Mouse (Mus musculus): Measurements from ENCODE around the gene Arvcf. TPM values are rescaled to one million over a fixed set of nuclear protein-coding genes. Genes with fewer than 3 reads are reported as not detected.

The Arvcf gene
- polyA plus RNA-seq, 1 experiment, result 11.6 TPM

- no peak for DNase-seq (ENCODE audit: low read depth, low spot score)
- WGBS, result 71% methylated on average over 5 of the region's 5 CpGs
Observed at GRCm38 (mm10) chr16:18351313-18352055, 3.5 kb downstream of the Arvcf start.

DNA sequence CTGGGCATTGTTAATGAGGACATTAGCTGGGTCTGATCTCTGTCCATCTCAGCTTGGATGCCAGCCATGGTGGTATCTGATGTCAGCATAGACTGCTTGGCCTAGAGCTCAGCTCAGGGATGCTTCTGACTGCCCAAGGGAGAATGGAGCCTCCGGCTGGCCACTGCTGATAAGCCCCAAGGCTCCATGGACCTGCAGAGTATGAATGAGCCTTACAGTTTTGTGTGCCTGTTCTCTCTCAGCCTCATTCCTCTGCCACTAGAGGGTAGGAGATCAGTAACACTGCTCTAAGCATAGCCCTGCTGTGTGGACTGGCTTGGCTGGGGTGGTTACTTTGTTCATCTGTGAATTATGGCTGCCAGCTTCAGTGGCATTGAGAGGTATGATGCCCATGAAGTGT is 5.1 kb downstream of the Arvcf start:
- 82% methylated on average over 1 of the region's 1 CpGs for WGBS
- DNase-seq (ENCODE audit: low read depth, low spot score), result no peak

- no peak for DNase-seq (ENCODE audit: low read depth, low spot score)
- 80% methylated on average over 1 of the region's 1 CpGs for WGBS
Observed at GRCm38 (mm10) chr16:18356961-18357360, 9.0 kb downstream of the Arvcf start.

DNA sequence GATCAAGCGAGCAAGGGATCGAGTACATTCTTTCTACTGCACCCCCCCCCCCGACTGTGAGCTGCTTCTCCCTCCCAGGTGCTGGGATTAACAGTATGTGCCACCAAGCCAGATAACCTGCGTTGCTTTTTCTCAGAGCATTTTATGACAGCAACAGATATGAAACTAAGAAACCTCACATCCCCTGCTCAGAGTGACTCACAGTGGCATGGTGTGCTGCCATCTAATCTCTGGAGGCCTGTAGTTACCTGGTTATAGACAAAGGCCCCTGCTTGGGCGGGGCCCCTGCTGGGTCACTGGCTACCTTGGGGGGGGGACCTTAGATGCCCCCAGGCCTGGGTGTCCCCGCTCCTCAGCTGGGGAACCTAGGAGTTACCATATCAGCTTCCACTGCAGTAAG is 10.0 kb downstream of the Arvcf start:
- DNase-seq (ENCODE audit: low read depth, low spot score), result no peak
- 88% methylated on average over 6 of the region's 6 CpGs for WGBS

GRCm38 (mm10) chr16:18360151-18360805 is 12.3 kb downstream of the Arvcf start:
- WGBS, result 67% methylated on average over 6 of the region's 6 CpGs
- no peak for DNase-seq (ENCODE audit: low read depth, low spot score)

GRCm38 (mm10) chr16:18362948-18363347 is 15.0 kb downstream of the Arvcf start:
- 82% methylated on average over 8 of the region's 8 CpGs for WGBS
- no peak for DNase-seq (ENCODE audit: low read depth, low spot score)

DNA sequence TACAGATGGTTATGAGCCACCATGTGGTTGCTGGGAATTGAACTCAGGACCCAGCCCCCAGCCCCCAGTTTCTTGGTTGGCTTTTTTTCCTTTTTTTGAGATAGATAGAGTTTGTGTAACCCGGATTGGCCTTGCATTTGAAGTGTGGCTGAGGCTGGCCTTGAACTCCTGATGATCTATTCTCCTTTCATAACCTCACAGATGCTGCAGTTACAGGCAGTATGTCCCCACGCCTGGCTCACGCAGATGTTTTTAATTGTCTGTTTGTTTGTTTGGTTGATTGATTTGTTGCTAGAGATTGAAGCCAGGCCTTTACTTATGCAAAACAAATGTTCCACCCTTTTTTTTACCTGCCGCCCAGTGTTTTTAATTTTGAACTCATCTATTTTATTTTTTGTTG is 18.9 kb downstream of the Arvcf start:
- DNase-seq (ENCODE audit: low read depth, low spot score), result no peak
- 85% methylated on average over 4 of the region's 4 CpGs for WGBS

GRCm38 (mm10) chr16:18370197-18370596 is 22.2 kb downstream of the Arvcf start:
- no peak for DNase-seq (ENCODE audit: low read depth, low spot score)
- 94% methylated on average over 3 of the region's 3 CpGs for WGBS

GRCm38 (mm10) chr16:18373632-18374031 is 25.6 kb downstream of the Arvcf start:
- DNase-seq (ENCODE audit: low read depth, low spot score), result no peak
- WGBS, result 86% methylated on average over 4 of the region's 4 CpGs

- DNase-seq (ENCODE audit: low read depth, low spot score), result no peak
- WGBS, result 44% methylated on average over 7 of the region's 7 CpGs
Observed at GRCm38 (mm10) chr16:18376297-18376954, 28.4 kb downstream of the Arvcf start.

GRCm38 (mm10) chr16:18377203-18377602 is 29.2 kb downstream of the Arvcf start:
- 53% methylated on average over 3 of the region's 3 CpGs for WGBS
- DNase-seq (ENCODE audit: low read depth, low spot score), result no peak

DNA sequence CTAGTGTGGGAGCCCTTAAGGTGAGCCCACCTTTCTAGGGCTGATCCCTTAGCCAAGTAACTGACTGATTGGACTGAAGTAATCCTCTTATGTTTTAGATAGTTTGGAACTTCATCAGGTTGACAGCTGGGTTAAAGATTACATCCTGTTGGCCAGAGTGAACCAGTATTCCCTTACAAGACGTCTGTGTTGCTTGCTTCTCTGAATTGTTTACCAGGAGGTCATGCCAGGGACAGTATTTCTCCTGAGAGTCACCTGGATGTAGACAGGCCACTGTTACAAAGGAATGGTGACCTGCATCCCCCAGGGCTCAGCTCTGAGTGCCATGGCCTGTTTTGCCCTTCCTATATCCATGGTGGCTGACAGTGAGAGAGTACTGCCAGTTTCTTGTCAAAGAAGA is 30.5 kb downstream of the Arvcf start:
- DNase-seq (ENCODE audit: low read depth, low spot score), result no peak
- 39% methylated on average over 1 of the region's 1 CpGs for WGBS

DNA sequence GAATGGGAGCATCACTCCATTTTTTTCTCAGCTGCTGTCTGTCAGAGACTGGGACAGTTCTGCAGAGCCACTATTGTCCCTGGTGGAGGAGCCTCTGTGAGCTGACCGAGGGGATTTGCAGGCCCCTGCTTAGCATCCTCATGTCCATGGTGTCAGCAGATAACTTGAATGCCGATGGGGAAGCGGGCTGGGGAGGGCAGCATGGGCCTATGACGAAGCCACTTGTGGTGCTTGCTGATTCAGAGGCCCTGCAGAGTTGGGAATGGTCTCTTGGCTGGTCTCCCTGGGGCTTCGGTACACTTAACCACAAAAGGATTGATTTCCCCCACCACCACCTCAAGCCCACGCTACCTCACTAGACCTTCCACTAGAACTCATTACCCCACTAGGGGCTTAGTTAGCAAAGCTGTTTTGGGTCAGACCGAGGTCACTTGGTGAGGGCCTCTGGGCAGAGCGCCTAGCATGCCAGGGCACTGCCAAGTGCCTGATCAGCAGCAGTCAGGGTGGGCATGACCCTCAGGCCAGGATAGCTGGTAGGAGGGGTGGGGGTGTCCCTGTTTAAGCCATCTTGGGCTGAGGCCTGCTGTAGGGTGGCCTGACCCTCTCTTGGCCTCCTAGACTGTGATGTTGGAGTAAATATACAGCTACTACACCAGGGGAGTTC is 31.5 kb downstream of the Arvcf start:
- WGBS, result 87% methylated on average over 8 of the region's 8 CpGs
- DNase-seq (ENCODE audit: low read depth, low spot score), result no peak

GRCm38 (mm10) chr16:18380495-18381063 is 32.6 kb downstream of the Arvcf start:
- WGBS, result 84% methylated on average over 6 of the region's 6 CpGs
- DNase-seq (ENCODE audit: low read depth, low spot score), result no peak

- WGBS, result 77% methylated on average over 6 of the region's 6 CpGs
Observed at GRCm38 (mm10) chr16:18381621-18382258, 33.8 kb downstream of the Arvcf start.

GRCm38 (mm10) chr16:18383045-18383726 is 35.2 kb downstream of the Arvcf start:
- DNase-seq (ENCODE audit: low read depth, low spot score), result no peak
- WGBS, result 78% methylated on average over 9 of the region's 9 CpGs

More at GRCm38 (mm10) chr16:18381621-18382258, 33.8 kb downstream of the Arvcf start:
- DNase-seq (ENCODE audit: low read depth, low spot score), result no peak

DNA sequence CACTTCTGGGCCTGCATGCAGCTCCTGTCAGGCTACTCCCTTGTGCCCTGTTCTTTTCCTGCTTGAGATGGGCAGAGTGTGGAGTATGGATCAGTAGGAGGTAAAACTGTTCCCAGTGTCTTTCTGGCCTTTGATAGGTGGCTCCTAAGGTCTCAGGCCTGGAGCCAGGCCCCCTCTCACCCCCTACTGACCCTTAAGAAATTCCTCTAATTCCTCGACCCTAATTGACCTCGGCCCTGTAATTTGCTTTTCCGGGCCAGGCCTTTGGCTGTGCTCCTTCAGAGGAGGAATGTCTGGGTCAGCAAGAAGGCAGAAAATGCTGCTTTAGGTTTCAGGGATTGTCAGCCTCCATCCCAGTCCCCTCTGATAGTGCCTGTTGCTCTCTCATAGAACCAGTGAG is 35.8 kb downstream of the Arvcf start:
- 75% methylated on average over 3 of the region's 3 CpGs for WGBS
- no peak for DNase-seq (ENCODE audit: low read depth, low spot score)

DNA sequence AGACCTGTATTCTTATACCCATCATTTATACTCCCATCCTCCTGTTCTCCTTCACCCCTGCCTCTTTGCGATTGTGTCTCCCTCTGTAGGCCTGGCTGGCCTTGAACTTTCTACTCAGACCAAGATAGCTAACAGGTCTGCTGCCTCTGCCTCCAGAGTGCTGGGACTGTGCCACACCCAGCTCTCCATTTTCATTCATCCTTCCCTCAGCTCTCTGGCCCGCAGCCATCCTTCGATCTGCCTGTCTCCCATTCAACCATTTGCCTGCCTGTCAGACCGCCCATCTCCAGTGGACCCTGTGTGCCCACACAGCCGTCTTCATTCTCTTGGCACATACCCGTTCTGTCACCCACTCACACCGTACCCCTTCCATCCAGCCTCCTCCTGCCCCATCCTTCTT is 36.2 kb downstream of the Arvcf start:
- DNase-seq (ENCODE audit: low read depth, low spot score), result no peak
- 71% methylated on average over 7 of the region's 7 CpGs for WGBS

GRCm38 (mm10) chr16:18384659-18385058 is 36.7 kb downstream of the Arvcf start:
- DNase-seq (ENCODE audit: low read depth, low spot score), result no peak
- WGBS, result 86% methylated on average over 8 of the region's 8 CpGs

All from large intestine, adult 2 months (tissue).